Mouse (Mus musculus) myocyte (in vitro differentiated cells): Measurements from ENCODE around the gene Ceacam1.

Source experiments
- E2F4 ChIP-seq: IDR thresholded peaks from one replicate; pipeline ENCODE4 v1.6.1; 2011; ENCODE audit warnings: mild to moderate bottlenecking, control low read depth, moderate library complexity; ENCODE audit not compliant: insufficient read depth
- MAX ChIP-seq: IDR thresholded peaks from one replicate; pipeline ENCODE4 v1.6.1; 2011; ENCODE audit warnings: low read depth, mild to moderate bottlenecking, control low read depth
- MYOG ChIP-seq, 3 experiments: IDR thresholded peaks; one replicate each; pipeline ENCODE4 v1.6.1; 2011; ENCODE audit warnings: control low read depth in 2 of 3, low read depth in 2 of 3, mild to moderate bottlenecking in 2 of 3; ENCODE audit not compliant: insufficient read length in 2 of 3, control insufficient read depth in 1 of 3, insufficient read depth in 1 of 3
- POLR2A ChIP-seq: IDR thresholded peaks from one replicate; pipeline ENCODE4 v1.6.1; 2011; ENCODE audit warnings: low read depth, mild to moderate bottlenecking, control low read depth, moderate library complexity; ENCODE audit not compliant: insufficient read length
- POLR2AphosphoS2 ChIP-seq: IDR thresholded peaks from one replicate; pipeline ENCODE4 v1.6.1; 2011; ENCODE audit warnings: low read depth, control low read depth; ENCODE audit not compliant: insufficient read length
- TCF12 ChIP-seq: IDR thresholded peaks from one replicate; pipeline ENCODE4 v1.6.1; 2011; ENCODE audit warnings: mild to moderate bottlenecking, control low read depth; ENCODE audit not compliant: poor library complexity, insufficient read depth, severe bottlenecking
- TCF3 ChIP-seq: IDR thresholded peaks from one replicate; pipeline ENCODE4 v1.6.1; 2011; ENCODE audit warnings: low read depth, control low read depth; ENCODE audit not compliant: insufficient read length
- USF1 ChIP-seq: IDR thresholded peaks from one replicate; pipeline ENCODE4 v1.6.1; 2011; ENCODE audit warnings: low read depth, mild to moderate bottlenecking, control low read depth, moderate library complexity

- TF ChIP-seq POLR2A, result no peak
- TF ChIP-seq TCF12, result no peak
- no peak for TF ChIP-seq USF1
- no peak for TF ChIP-seq MYOG (IDR thresholded peaks at IDR 0.05; ENCODE audit: control insufficient read depth in 1 of 3, insufficient read depth in 1 of 3, insufficient read length in 2 of 3, low read depth in 2 of 3)
- TF ChIP-seq POLR2AphosphoS2, result no peak
- no peak for TF ChIP-seq E2F4
- no peak for TF ChIP-seq TCF3
- no peak for TF ChIP-seq MAX
Observed at GRCm38 (mm10) chr7:25452103-25452502, 25.3 kb downstream of the Ceacam1 start.
